Mouse (Mus musculus): ENCODE measurements around the gene Dnajb11.
A peak's percentile ranks its signal among the peaks of the same experiment; 100 is the strongest.

Dnajb11 gene

DNA sequence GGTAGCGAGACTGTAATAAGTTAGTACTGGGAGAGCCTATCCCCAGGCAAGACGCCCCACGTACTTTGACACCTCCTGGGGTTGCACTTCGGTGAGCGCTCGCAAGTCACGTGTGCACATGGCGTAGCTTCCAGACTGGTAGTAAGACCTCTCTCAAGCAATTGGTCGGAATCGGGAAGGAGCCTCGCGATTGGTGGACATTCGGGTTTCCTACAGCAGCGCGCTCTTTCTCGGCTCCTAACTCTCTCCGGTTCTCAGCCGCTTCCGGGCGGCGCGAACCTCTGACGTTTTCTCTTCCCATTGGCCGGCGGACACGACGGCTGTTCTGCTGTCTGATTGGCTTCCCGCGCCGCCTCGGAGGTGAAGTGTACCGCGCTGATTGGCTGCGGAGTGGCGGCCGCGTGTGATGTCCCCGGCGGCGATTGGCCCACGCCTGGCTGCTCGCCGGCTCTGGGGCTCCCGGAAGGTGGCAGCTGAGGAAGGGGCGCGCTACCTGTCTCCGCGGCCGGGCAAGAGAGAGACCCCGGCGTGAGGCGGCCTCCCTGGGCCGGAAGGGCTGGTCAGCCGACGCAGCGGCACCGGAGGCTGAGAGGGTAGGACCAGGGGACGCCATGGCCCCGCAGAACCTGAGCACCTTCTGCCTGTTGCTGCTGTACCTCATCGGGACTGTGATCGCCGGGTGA, at the start of gene Dnajb11, which contains the start of gene Tbccd1:
Dnajb11 (plus strand) TSS at position 415 of the 683 bp plus-strand sequence.
Tbccd1 (minus strand) TSS at position 239 of the 683 bp plus-strand sequence.
- peak; percentile 99 for DNase-seq (ENCODE audit: low read depth, low spot score)

DNA sequence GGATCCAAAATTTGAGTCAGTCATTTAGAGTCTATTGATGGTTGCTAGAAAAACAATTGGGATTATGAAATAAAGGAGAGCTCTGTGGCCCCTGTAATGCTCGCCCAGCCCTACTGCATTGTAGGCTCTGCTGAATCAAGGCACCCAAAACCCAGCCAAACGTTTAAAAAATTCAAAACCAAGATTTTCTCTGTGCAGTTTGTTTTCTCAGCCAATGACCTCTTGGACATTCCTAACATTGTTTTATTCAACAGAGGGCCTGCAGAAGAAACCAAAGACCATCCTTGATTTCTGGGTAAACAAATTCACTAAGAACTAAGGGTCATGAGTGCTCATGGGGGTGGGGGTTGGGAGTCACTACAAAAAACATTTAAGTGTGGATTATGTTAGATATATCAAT, 46.2 kb upstream of the Dnajb11 start, which contains the start of gene Crygs:
Crygs (minus strand) TSS at position 101 of the 400 bp plus-strand sequence.
- no peak for DNase-seq (ENCODE audit: low read depth, low spot score)

DNA sequence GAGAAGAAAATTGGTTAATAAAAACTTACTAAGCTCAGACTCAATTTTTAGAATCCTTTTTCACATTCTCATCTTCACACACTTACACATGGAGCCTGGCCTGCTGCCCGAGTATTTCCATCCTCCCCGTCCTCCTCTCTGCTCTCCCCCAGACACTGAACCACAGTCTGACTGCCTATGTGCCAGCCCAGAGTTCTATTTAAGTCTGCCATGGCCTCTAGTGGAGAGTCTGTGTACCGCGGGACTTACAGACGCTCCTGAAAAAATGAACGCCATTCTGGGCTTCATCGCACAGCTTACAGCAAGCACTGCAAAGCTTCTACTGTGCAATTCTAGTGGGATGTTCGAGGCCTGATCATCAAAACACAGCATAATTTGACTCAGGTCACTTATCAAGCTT, 36.9 kb upstream of the Dnajb11 start:
- no peak for DNase-seq (ENCODE audit: low read depth, low spot score)

DNA sequence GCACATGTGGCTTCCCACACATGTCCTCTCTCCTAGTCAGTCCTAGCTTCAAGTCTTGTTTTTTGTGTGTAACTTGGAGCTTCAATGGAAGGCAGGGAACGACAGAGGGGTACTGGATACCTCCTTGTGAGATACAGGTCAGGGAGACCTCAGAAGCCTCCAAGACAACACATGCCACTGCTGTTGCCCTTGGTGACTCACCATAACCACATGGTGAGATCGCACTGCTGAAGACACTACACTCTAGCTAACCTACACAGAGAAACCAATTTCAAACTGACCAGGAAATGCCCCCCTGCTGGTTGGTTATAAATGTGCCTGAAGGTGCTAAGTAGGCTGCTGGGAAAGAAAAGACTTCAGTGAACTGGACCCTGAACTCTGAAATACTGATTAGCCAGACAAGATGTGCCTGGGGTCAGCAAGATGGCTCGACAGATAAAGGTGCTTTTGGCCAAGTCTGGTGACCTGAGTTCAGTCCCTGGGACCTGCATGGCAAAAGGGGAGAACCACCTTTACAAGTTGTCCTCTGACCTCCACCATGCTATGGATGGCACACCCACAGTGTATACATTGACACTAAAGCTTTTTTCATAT, 24.6 kb upstream of the Dnajb11 start:
- no peak for DNase-seq (ENCODE audit: low read depth, low spot score)

DNA sequence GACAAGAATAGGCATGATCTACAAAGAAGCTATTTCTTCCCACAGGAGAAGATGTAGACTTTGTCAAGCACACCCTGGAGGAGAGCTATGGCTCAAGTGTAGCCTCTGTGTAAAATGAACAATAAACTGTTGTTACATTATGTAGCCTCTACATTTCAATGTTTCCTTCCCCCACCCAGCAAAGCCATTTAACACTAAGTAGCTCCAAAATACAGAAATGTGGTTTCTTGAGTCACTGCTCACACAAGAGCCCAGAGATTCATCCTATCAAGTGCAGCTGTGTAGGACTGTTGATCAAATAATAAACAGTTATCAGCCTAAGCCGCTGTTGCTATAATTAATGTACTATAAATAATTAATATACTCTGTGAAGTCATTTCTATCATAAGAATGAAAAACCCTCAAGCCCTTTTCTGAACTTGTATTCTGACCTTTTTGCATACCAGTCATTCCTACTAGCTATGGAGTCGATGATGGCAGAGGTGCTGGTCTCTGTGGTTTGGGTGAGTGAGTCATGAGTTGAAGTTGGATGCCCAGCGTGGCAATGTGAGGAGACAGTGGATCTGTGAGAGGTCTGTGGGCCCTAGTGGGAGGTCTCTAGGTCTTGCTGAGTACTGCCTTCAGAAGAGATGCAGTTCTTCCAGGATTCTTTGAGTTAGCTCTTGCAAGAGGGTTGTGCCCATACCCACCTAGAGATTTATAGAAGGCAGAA, 18.3 kb upstream of the Dnajb11 start:
- no peak for DNase-seq (ENCODE audit: low read depth, low spot score)

DNA sequence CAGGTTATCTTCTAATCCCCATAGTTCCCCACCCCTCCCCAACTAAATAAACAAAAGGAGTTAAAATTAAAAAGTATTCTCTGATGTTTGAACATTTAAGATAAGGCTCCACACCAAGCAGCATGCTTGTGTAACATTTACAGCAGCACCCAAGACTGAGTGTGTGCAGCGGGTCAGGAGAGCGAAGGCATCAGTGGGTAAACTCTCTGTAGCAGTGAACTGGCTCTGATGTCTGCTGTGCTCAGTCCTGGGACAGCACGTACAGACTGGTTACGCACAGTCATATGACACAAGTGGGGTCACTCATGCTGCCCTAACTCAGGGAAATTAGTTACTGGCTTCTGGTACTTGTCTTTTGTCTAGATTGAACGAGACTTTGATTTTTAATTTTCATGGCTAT, 14.8 kb upstream of the Dnajb11 start:
- no peak for DNase-seq (ENCODE audit: low read depth, low spot score)

DNA sequence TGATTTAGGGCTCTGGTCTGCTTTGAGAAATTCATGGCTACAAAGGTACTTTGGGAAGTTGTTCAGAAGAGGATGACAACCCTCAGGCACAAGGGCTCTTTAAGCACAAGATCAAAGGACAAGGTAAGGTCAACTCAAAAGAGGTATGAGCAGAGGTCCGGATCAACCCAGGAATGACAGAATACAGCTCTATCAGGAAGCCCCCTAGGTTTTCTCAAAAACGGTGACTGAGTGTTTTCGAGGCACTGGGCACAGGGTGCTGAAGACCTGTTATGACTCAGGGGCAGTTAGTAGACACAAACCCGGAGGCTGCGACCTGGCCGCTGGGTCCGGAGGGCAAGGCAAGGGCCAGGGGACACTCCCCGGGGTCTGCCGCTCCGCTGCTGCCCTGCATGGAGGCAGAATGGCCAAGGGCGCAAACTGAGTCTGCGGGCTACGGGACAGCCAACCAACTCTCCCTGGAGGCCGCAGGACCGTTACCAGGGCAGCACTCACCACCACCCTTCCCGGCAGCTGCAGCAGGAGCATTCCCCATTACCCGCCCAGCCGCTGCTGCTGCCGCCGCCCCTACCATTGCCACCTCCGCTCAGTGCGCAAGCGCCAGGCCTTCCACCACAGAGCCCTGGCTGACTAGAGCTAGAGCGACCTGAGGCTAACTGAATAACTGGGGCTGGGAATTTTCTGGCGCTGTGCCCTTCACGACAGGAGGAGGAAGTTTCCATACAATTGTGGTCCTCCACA, 13.4 kb upstream of the Dnajb11 start:
- peak; percentile 54 for DNase-seq (ENCODE audit: low read depth, low spot score)

DNA sequence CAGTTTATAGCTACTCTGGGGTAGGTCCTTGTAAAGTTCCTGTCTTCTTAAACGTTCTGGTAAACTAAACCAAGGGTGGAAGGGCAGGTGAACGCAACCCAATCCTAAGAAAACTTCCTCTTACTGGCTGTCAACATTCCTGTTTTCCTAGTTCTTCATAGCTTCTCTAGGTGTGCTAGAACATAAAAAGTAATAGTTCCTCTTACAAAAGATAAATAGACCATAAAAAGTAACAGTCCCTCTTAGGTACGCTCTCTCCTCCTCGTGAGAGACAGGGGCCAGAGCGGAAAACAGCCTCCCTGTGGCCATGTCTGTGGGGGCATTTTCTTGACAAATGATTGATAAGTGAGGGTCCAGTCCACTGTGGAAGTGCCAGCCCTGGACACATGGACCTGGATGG, 12.8 kb upstream of the Dnajb11 start:
- no peak for DNase-seq (ENCODE audit: low read depth, low spot score)

DNA sequence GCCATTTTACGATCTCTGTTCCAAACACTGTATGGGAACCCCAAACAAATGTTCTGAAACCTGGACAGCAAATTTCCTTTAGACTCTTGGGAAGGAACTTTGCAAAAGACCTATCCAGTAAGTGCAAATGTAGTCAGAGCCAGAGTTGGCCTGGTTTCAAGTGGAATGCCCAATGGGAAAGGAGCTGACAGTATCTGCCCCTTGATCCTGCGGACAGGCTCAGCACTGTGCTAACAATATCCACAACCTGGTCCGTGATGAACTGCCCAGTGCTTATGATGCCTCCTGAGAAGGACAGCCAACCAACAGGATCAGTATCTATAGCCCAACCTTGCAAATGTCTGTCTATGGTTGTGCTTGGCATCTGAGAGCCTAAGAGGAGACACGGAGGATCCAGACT, 12.2 kb upstream of the Dnajb11 start:
- no peak for DNase-seq (ENCODE audit: low read depth, low spot score)

DNA sequence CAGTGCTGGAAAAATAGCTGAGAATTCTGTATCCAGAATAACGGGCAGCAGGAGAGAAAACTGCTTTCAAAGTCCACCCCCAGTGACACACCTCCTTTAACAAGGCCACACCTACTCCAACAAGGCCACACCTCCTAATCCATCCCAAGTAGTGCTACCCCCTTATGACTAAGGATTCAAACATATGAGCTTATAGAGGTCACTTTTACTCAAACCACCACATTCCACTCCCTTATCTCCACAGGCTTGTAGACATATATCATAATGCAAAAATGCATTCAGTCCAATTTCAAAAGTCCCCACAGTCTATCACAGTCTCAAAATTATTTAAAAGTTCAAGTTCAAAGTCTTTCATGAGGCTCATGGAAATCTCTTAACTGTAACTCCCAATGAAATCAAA, 10.0 kb upstream of the Dnajb11 start:
- DNase-seq (ENCODE audit: low read depth, low spot score): no peak

DNA sequence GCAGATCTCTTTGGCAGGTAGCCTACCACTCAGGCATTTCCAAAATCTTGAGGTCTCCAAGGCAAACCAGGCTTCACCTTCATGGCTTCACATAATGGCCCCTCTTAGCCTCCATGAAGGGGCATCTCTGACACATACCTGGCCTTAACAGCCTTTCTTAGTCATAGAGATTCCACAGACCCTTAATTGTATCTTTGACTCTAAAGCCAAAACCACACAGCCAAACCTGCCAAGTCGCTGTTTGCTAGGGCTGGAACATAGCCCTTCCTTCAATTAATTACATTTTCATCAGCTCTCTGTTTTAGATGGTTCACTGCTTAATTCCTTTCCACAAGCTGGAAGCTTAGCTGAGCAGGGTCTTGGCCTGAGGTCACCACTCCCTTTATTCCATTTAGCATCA, 9.3 kb upstream of the Dnajb11 start:
- no peak for DNase-seq (ENCODE audit: low read depth, low spot score)

DNA sequence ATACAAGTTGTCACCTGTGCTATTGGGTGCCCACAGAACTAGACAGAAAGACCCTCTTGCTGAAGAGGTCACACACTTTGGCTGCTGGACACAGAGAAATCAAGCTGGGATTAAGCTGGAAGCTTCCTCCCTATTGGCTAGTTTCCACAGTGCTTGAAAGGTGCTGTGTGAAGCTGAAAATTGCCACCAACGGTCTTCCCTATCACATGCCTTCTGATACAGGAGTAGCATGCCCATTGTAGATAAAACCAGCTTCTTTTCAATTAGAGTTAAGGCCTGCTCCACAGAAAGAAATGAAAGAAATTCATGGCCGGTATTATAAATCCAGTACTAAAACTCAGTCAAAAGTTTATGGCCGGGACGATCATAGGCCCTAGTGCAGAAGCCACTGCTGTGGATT, 4.9 kb upstream of the Dnajb11 start:
- no peak for DNase-seq (ENCODE audit: low read depth, low spot score)

DNA sequence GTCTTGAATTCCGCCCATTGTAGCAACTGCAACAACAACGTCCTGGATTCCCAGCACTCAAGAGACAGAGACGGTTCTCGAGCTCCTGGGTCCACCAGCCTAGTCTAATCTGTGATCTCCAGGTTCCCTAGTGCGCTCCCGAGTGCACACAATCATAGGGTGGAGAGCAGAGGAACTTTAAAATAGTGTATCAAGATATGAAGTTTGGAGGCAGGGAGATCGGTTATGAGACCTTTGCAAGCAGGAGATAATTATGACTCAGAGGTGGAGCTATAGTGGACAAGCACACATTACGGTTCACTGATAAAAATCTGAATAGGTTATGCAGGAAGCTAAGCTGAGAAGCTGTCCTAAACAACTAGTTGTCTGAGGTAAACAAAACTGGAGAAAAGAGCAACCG, 872 bp upstream of the Dnajb11 start:
- DNase-seq (ENCODE audit: low read depth, low spot score): no peak

DNA sequence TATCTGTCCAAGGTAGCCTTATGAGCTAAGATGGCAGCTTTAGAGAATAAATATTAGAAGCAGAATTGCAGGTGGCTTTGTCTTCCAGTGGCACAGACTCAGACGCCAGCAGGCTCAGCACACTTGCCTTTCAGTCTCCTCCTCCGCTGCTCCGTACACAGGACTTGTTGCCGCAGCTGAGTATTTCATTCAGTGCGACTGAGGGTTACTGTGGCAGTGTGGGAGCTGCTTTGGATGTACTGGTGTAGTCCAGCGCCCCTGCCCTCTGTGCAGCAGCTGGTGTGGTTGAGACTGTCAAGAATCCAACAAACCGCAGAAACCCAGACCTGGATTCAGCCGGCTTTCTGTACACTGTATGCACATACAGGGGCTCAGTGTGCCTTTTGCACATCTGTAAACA, 14.8 kb downstream of the Dnajb11 start:
- DNase-seq (ENCODE audit: low read depth, low spot score): no peak

DNA sequence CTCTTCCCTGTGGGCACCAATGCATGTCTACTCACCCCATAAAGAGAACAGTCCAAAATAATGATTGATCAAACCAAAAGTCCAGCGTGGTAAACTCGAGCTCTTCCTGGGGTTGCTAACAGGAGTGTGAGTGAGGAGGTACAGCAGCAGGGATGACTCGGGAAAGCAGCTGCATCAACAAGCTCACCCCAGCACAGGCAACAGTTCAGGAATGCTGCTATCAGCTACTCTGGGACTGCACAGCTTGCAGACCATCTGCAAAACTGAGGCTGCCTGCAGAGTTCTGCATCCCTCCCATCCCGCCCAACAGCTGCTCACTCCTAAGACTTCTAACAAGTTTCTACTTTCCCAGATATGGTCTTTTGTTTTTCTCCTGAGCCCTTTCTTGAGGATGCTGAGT, 15.7 kb downstream of the Dnajb11 start:
- DNase-seq (ENCODE audit: low read depth, low spot score): no peak

DNA sequence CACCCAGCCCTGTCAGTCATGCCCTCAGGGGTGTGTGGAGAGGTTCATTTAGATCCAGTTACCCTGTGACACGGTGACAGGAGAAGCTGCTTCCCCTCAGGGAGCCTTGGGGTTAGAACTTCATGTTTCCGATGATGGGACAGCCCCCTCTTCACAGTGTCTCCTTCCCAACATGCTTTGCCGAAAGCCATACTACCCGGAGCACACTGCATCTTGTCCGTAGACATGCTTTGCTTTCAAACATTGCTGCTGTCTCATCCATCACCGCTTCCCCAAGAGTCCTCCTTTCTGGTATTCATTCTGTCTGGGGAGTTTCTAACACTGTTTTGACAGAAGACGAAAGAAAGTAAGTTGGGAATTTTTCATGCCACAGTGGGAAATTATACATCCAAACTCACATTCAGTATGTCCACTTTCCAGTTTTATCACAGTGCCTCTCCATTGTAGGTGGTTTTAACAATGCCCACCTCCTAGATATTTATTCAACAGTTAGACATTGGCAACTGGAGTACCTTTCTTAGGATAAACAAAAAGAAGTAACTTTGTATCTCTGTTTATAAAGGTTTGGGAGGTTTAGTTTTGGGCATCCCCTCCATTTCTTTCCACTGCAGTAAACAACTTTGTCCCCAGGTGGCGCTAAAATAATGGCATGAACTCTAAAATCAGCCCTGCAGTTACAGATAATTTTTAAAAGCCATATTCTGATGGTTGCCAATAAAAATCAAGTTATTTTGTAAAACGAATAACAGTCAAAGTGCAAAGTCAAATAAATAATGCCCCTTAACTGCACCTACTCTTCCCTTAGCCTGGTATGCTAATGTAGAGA, 18.8 kb downstream of the Dnajb11 start:
- no peak for DNase-seq (ENCODE audit: low read depth, low spot score)

DNA sequence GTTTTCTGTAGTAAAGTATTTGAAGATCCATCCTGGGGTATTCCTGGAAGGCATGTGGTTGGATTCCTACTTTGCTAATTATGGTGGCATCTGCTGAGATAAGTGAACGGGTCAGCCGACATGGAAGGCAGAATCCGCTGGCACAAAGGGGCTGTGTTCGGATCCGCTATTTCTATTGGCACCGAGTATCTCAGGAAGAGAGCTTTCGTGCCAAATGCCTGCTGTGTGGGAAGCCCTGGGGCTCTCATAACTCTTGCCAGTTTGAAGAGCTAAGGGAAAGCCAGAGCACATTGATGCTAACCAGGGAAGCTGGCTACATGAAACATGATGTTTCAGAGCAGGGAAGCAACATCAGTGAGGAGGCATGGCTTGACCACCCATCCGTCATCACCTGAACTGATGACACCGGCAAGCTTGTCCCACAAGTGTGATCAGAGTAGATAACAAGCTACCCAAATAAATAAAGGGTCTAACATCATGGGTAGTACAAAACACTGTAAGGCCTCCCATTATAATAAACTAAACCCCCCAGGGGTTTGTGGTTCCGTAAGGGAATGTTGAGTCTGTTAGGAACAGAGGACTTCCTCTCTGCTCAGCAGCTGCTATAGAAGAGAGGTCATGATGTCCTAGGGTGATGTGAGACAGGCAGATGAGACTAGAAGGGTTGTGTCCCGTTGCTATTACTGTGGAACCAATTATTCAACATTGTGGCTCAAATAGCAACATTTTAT, 20.2 kb downstream of the Dnajb11 start:
- no peak for DNase-seq (ENCODE audit: low read depth, low spot score)

DNA sequence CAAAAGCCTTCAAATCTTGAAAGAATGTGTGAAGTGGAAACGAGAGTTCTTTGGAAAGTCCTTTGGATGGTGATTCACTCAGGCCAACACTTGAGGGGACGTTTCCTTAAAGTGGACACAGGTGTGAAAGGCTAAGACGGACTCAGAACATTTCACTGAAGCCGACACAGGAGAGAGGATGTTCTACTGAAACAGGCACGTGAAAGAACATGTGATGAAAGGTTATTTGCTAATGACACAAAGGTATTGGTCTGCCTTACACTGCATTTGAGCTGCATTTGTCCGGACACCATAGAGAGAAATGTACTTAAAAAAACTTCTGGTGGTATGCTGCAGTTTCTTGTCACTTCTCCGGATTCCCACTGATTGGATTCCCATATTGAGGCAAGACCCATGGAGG, 21.1 kb downstream of the Dnajb11 start:
- no peak for DNase-seq (ENCODE audit: low read depth, low spot score)

DNA sequence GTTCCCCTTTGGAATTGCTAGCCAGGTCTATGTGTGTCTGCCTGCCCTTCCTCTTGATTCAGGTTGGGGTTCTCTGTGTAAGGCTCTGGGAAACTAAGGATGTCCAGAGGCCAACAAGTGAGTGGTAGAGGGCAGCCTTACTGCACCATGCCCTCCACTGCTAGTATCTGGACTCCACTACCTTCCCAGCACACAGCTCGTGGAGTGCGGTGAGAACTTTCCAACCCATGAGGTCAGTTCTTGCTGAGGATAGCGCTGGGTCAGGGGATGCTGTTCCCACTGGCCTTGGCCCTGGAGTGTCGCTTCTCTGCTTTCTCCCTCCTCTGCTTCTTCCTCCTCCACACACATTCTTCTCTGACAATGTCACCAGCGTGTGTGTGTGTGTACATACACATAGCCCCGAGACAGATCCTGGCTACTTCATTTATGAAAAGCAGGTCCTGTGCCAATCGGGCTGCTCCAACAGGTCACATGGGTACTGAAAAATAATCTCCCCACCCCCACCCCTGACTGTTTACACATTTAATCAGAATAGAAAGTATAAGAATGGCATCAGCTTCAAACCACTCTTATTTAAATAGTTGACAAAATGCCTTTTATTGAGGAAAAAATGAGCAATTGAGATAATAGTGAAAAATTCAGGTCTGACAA, 22.4 kb downstream of the Dnajb11 start:
- DNase-seq (ENCODE audit: low read depth, low spot score): no peak

DNA sequence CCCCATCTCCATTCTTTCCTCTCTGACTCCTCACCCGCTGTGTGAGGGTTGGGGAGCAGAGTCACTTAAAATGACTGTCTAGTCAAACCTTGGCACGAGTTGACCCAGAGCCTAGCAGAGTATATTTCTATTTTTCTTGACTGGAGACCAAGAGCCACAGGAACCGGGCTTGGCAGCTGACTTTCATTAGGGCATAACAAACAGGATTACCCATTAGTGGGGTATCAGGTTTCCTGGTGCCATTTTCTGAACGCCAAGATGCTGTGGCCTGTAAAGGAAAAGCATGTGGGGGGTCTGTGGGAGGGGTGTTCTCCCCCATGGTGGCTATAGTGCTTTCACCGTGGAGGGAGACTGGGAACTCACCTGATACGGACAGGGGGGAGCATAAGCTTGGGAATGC, 23.3 kb downstream of the Dnajb11 start:
- no peak for DNase-seq (ENCODE audit: low read depth, low spot score)

All from brain, embryonic 18.5 days (tissue).